ENCODE assay signal across 16 mouse cellular contexts in the genomic region with DNA sequence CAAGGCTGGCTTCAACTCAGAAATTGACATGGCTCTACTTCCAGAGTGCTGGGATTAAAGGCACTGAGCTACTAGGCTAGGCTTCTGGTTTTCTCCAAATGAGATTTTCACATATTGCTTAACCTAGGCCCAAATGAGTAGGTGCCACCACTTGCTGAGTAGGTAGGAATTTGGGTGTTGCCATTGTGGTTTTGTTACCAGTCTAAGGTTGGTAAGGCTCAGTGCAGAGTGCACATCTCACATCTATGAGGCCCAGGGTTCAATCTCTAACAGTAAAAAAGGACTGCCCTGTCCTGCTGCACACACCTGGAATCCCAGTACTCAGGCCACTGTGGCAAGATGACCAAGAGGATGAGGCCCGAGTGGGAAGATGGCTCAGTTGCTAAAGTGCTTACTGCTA.
"Had no signal": no experiment of that assay in that cellular context is flagged by ENCODE, and none has a peak within 500 bp of the region (broad histone marks: within the 10 kb centered on the region; RNA-seq: fewer than 3 reads in every experiment).

No protein-coding gene starts in this region.

- H3K4me2 ChIP-seq: neural tube, embryonic 13.5 days; neural tube, embryonic 15.5 days; stomach, embryonic 15.5 days had no signal

- H3K9me3 ChIP-seq: neural tube, embryonic 13.5 days; neural tube, embryonic 15.5 days; stomach, embryonic 15.5 days had no signal

- H3K4me1 ChIP-seq: neural tube, embryonic 13.5 days; neural tube, embryonic 15.5 days; stomach, embryonic 15.5 days had no signal

- H3K4me3 ChIP-seq: neural tube, embryonic 13.5 days; neural tube, embryonic 15.5 days; stomach, embryonic 15.5 days had no signal

- H3K27me3 ChIP-seq: neural tube, embryonic 13.5 days; neural tube, embryonic 15.5 days; stomach, embryonic 15.5 days had no signal

- H3K9ac ChIP-seq: neural tube, embryonic 13.5 days; neural tube, embryonic 15.5 days; stomach, embryonic 15.5 days had no signal

- H3K27ac ChIP-seq: neural tube, embryonic 13.5 days; neural tube, embryonic 15.5 days; stomach, embryonic 15.5 days; stomach, postnatal 0 days had no signal

- DNase-seq: retina, postnatal 1 day; right cerebral cortex, adult 18-20 months; right cerebral cortex, postnatal 14 days; right cerebral cortex, postnatal 25 days; right cerebral cortex, postnatal 4 days; spleen, adult 18-20 months; thymus, adult 18-20 months; thymus, adult 2 months; thymus, postnatal 14 days; thymus, postnatal 25 days; thymus, postnatal 36 days; thymus, postnatal 4 days had no signal
